Mouse (Mus musculus) ovary, postnatal 36 days (tissue): Measurements from ENCODE around the gene Olfr613.
"Not testable (repeated sequence)": the region's sequence is repeated elsewhere in the genome, so short reads cannot be mapped to it uniquely, and the experiment has no call there.

Experiments used
- DNase-seq: peaks from one replicate; pipeline ENCODE4 v3.0.0; 2022; ENCODE audit warnings: low spot score, mixed read lengths

Olfr613 gene

GRCm38 (mm10) chr7:103547774-103548173 is at the start of gene Olfr613:
Olfr613 (plus strand) TSS chr7:103548074.
- DNase-seq, result no peak

DNA sequence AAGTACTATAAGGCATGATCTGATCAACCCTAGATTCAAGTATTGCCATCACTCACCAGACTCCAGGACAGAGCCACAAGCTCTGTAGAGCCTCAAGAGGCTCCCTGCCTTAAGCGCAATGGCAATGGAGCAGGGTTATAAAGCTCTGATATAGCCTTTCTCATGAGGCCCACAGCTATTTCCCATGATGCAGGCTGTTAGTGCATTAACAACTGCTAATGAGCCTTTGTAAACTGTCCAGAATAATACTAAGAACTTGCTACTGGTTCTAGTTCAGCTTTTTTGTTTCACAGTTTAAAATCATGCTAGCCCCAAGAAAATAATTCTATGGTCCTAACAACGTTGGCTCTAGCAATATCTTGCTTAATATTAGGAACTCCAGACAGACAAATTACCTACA is 35.9 kb upstream of the Olfr613 start, which contains the start of gene Olfr610:
TSS of gene Olfr610 (minus strand) at position 101 of the 400 bp plus-strand sequence.
- DNase-seq, result no peak

DNA sequence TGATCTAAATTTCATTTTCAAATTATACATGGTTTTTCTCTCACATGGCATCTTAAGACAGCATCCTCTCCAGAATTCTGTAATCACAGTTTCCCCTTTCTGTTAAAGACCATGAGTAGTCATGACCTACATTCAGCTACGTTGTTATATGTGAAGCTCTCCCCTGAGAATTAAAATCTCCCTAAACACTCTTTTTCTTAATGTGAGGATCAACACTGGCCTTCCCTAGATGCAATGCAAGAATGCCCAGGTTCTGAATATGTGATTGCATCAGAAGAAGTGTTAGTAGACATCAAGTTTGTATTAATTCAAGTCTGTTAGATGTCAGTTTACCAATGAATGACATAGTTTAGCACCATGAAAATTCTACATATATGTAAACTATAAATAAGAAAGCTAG is 27.1 kb upstream of the Olfr613 start, which contains the start of gene Olfr611:
TSS of gene Olfr611 (minus strand) at position 101 of the 400 bp plus-strand sequence.
- DNase-seq, result not testable (repeated sequence)

GRCm38 (mm10) chr7:103542617-103543016 is 5.3 kb upstream of the Olfr613 start, which contains the start of gene Olfr612:
Olfr612 (minus strand) TSS chr7:103542717.
- not testable (repeated sequence) for DNase-seq

DNA sequence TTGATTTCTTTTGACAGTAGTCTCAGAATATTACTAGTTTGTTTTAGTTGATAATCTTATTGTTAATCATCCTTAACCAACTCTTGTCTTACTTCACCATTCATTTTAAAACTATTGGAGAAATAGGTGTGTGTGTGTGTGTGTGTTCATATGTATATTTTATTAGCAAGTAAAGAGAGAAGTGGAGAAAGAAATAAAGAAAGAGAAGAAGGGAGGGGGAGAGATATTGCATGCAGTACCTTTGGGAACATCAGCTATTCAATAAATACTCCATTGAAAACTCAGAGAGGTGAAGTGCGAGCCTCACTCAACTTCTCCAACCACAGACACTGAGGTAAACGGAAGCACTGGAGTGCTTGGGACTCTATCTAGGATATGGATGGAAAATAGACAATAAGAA is 7.9 kb downstream of the Olfr613 start, which contains the start of gene Olfr615:
TSS of gene Olfr615 (plus strand) at position 301 of the 400 bp plus-strand sequence.
- no peak for DNase-seq

GRCm38 (mm10) chr7:103569043-103569442 is 21.2 kb downstream of the Olfr613 start, which contains the start of gene Olfr616:
Olfr616 (minus strand) TSS chr7:103569143.
- DNase-seq, result no peak

GRCm38 (mm10) chr7:103572761-103573160 is 24.9 kb downstream of the Olfr613 start, which contains the start of gene Olfr617:
Olfr617 (plus strand) TSS chr7:103573061.
- DNase-seq, result no peak

DNA sequence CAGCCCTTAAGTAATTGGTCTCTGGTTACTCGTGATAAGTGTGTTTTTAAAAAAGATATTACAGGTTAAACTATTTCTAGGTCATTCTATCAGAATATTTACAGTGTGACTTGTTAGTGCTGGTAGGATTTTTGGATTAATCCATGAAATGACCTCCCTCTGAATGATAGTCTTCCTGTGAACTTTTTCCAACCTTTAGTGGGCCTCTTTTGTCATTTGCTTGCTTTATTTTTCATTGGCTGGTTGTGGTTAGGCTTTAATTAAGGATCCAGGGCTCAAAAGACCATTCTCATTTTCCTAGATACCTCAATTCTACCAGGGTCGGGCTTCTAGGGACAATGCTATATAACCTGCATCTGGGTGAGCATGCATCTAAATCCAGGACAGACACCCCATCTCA is 41.9 kb downstream of the Olfr613 start, which contains the start of gene Olfr618:
TSS of gene Olfr618 (plus strand) at position 301 of the 400 bp plus-strand sequence.
- no peak for DNase-seq

DNA sequence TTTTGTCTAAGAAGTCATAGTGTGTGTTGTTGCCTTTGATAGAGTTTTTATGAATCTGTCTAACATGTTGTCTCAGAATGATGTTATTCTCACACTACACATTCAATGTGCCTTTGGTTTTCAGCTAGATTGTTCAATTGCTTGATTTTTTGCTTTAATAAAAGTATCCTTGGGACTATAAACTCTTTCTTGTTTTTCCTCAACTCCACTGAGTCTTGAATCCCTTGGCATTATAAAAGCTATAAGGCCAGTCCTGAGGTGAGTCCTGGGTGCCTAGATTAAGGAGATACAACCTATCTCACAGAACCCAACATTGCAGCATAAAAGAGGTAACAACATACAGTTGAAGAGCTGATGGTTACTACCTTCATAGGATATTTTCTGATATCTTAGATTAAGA is 52.4 kb downstream of the Olfr613 start, which contains the start of gene Olfr619:
TSS of gene Olfr619 (plus strand) at position 301 of the 400 bp plus-strand sequence.
- DNase-seq, result no peak
